Mouse (Mus musculus): ENCODE measurements around the gene Pip5k1b. TPM values are rescaled to one million over a fixed set of nuclear protein-coding genes. Genes with fewer than 3 reads are reported as not detected.

Pip5k1b gene
- polyA plus RNA-seq, 1 experiment = 10.4 TPM

- H3K27ac ChIP-seq (ENCODE audit: control insufficient read depth, insufficient read depth, low read depth, low read length, poor library complexity) = no peak overlapping the region
- H3K4me3 ChIP-seq (replicated peaks; ENCODE audit: control insufficient read depth, low read depth, low read length) = no peak overlapping the region
- peaks cover 1% of the 10 kb centered on the region; the same call in 1 of the 2 replicates for H3K4me1 ChIP-seq (ENCODE audit: control insufficient read depth, insufficient read depth, low read length)
- TF ChIP-seq POLR2A (IDR thresholded peaks at IDR 0.05; ENCODE audit: borderline replicate concordance, control insufficient read depth, low read depth, low read length) (no peak), CTCF (IDR thresholded peaks at IDR 0.05; ENCODE audit: control insufficient read depth, insufficient read depth, low read length) (no peak)
- 48% methylated on average over 12 of the region's 12 CpGs for WGBS
Measured at GRCm38 (mm10) chr19:24336370-24337076, 219.1 kb downstream of the Pip5k1b start.

GRCm38 (mm10) chr19:24335611-24336343 is 219.9 kb downstream of the Pip5k1b start:
- WGBS = 64% methylated on average over 4 of the region's 4 CpGs

GRCm38 (mm10) chr19:24332956-24333355 is 222.7 kb downstream of the Pip5k1b start:
- Histone ChIP-seq H3K4me3 (replicated peaks; ENCODE audit: control insufficient read depth, low read depth, low read length) (no peak overlapping the region), H3K4me1 (ENCODE audit: control insufficient read depth, insufficient read depth, low read length) (peaks cover 1% of the 10 kb centered on the region; the same call in 1 of the 2 replicates), H3K27ac (ENCODE audit: control insufficient read depth, insufficient read depth, low read depth, low read length, poor library complexity) (no peak overlapping the region)
- TF ChIP-seq POLR2A (IDR thresholded peaks at IDR 0.05; ENCODE audit: borderline replicate concordance, control insufficient read depth, low read depth, low read length) (no peak), CTCF (IDR thresholded peaks at IDR 0.05; ENCODE audit: control insufficient read depth, insufficient read depth, low read length) (no peak)
- 75% methylated on average over 5 of the region's 5 CpGs for WGBS

More at GRCm38 (mm10) chr19:24335611-24336343, 219.9 kb downstream of the Pip5k1b start:
- TF ChIP-seq POLR2A (IDR thresholded peaks at IDR 0.05; ENCODE audit: borderline replicate concordance, control insufficient read depth, low read depth, low read length) (no peak), CTCF (IDR thresholded peaks at IDR 0.05; ENCODE audit: control insufficient read depth, insufficient read depth, low read length) (no peak)
- Histone ChIP-seq H3K27ac (ENCODE audit: control insufficient read depth, insufficient read depth, low read depth, low read length, poor library complexity) (no peak overlapping the region), H3K4me1 (ENCODE audit: control insufficient read depth, insufficient read depth, low read length) (peaks cover 1% of the 10 kb centered on the region; the same call in 1 of the 2 replicates), H3K4me3 (replicated peaks; ENCODE audit: control insufficient read depth, low read depth, low read length) (no peak overlapping the region)

GRCm38 (mm10) chr19:24331274-24331673 is 224.4 kb downstream of the Pip5k1b start:
- 10% methylated on average over 2 of the region's 2 CpGs for WGBS
- Histone ChIP-seq H3K4me3 (replicated peaks; ENCODE audit: control insufficient read depth, low read depth, low read length) (no peak overlapping the region), H3K4me1 (ENCODE audit: control insufficient read depth, insufficient read depth, low read length) (peaks cover 1% of the 10 kb centered on the region; the same call in 1 of the 2 replicates), H3K27ac (ENCODE audit: control insufficient read depth, insufficient read depth, low read depth, low read length, poor library complexity) (no peak overlapping the region)
- TF ChIP-seq CTCF (IDR thresholded peaks at IDR 0.05; ENCODE audit: control insufficient read depth, insufficient read depth, low read length) (no peak), POLR2A (IDR thresholded peaks at IDR 0.05; ENCODE audit: borderline replicate concordance, control insufficient read depth, low read depth, low read length) (no peak)

- WGBS = 80% methylated on average over 2 of the region's 2 CpGs
- Histone ChIP-seq H3K4me1 (ENCODE audit: control insufficient read depth, insufficient read depth, low read length) (no peaks in the 10 kb centered on the region), H3K27ac (ENCODE audit: control insufficient read depth, insufficient read depth, low read depth, low read length, poor library complexity) (no peak overlapping the region), H3K4me3 (replicated peaks; ENCODE audit: control insufficient read depth, low read depth, low read length) (no peak overlapping the region)
- no peak for TF ChIP-seq CTCF (IDR thresholded peaks at IDR 0.05; ENCODE audit: control insufficient read depth, insufficient read depth, low read length)
- no peak for TF ChIP-seq POLR2A (IDR thresholded peaks at IDR 0.05; ENCODE audit: borderline replicate concordance, control insufficient read depth, low read depth, low read length)
Measured at GRCm38 (mm10) chr19:24330366-24330765, 225.3 kb downstream of the Pip5k1b start.

- no peak overlapping the region for H3K27ac ChIP-seq (ENCODE audit: control insufficient read depth, insufficient read depth, low read depth, low read length, poor library complexity)
- WGBS = 57% methylated on average over 2 of the region's 2 CpGs
- H3K4me3 ChIP-seq (replicated peaks; ENCODE audit: control insufficient read depth, low read depth, low read length) = no peak overlapping the region
- TF ChIP-seq POLR2A (IDR thresholded peaks at IDR 0.05; ENCODE audit: borderline replicate concordance, control insufficient read depth, low read depth, low read length) = no peak
- no peak for TF ChIP-seq CTCF (IDR thresholded peaks at IDR 0.05; ENCODE audit: control insufficient read depth, insufficient read depth, low read length)
- H3K4me1 ChIP-seq (ENCODE audit: control insufficient read depth, insufficient read depth, low read length) = no peaks in the 10 kb centered on the region
Measured at GRCm38 (mm10) chr19:24327921-24328320, 227.8 kb downstream of the Pip5k1b start.

GRCm38 (mm10) chr19:24326969-24327368 is 228.7 kb downstream of the Pip5k1b start:
- H3K27ac ChIP-seq (ENCODE audit: control insufficient read depth, insufficient read depth, low read depth, low read length, poor library complexity) = no peak overlapping the region
- H3K4me1 ChIP-seq (ENCODE audit: control insufficient read depth, insufficient read depth, low read length) = no peaks in the 10 kb centered on the region
- WGBS = 84% methylated on average over 1 of the region's 1 CpGs
- H3K4me3 ChIP-seq (replicated peaks; ENCODE audit: control insufficient read depth, low read depth, low read length) = no peak overlapping the region
- TF ChIP-seq POLR2A (IDR thresholded peaks at IDR 0.05; ENCODE audit: borderline replicate concordance, control insufficient read depth, low read depth, low read length) (no peak), CTCF (IDR thresholded peaks at IDR 0.05; ENCODE audit: control insufficient read depth, insufficient read depth, low read length) (no peak)

- H3K4me1 ChIP-seq (ENCODE audit: control insufficient read depth, insufficient read depth, low read length) = no peaks in the 10 kb centered on the region
- WGBS = 77% methylated on average over 6 of the region's 6 CpGs
- H3K27ac ChIP-seq (ENCODE audit: control insufficient read depth, insufficient read depth, low read depth, low read length, poor library complexity) = no peak overlapping the region
- no peak for TF ChIP-seq CTCF (IDR thresholded peaks at IDR 0.05; ENCODE audit: control insufficient read depth, insufficient read depth, low read length)
- TF ChIP-seq POLR2A (IDR thresholded peaks at IDR 0.05; ENCODE audit: borderline replicate concordance, control insufficient read depth, low read depth, low read length) = no peak
- no peak overlapping the region for H3K4me3 ChIP-seq (replicated peaks; ENCODE audit: control insufficient read depth, low read depth, low read length)
Measured at GRCm38 (mm10) chr19:24325692-24326091, 230.0 kb downstream of the Pip5k1b start.

All from bone marrow, adult 2 months (tissue).